Mouse (Mus musculus): ENCODE results near the gene Snph.

Snph gene

GRCm38 (mm10) chr2:151602106-151602505 lies 30.3 kb downstream of the Snph start:
- DNase-seq (ENCODE audit: low spot score), result no peak

DNA sequence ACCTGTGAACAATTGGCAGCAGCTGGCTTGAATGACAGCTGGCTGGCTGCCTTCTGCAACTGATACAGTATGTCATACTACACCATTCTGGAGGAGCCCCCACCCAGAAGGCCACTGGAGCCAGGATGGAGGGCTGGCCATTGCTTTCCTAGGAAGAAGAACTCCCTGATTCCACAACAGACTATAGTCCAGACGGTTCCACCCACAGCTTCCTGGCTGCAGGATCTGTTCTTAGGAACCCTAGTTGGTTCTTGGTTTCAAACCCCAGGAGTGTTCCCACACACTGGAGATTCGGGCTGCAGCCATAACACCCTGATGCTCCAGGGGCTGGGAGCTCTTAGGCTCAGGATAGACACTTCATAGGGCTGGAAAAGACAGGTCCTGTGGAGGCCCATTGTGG lies 34.3 kb downstream of the Snph start:
- DNase-seq (ENCODE audit: low spot score), result no peak

GRCm38 (mm10) chr2:151587306-151587705 lies 45.1 kb downstream of the Snph start:
- DNase-seq (ENCODE audit: low spot score), result no peak

GRCm38 (mm10) chr2:151586807-151587206 lies 45.6 kb downstream of the Snph start:
- DNase-seq (ENCODE audit: low spot score), result no peak

GRCm38 (mm10) chr2:151585934-151586333 lies 46.5 kb downstream of the Snph start:
- no peak for DNase-seq (ENCODE audit: low spot score)

DNA sequence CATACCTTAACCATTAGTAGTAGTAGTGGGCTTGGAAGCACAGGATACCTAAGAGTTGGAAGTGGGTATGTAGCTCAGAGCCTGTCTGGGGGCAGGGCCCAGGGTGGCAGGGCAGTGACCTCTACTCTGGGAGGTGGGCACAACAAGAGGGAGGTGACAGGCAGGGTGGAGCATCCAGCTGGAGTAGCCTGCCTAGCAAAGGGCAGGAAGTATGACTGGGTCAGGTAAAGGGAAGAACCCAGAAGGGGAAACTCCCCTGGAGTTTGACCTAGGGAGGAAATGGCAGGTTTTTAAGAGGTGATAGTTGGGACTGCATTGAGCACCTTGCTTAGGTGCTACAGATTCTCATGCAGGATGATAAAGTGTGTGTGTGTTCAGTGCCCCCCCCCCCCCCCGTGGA lies 51.4 kb downstream of the Snph start:
- no peak for DNase-seq (ENCODE audit: low spot score)

DNA sequence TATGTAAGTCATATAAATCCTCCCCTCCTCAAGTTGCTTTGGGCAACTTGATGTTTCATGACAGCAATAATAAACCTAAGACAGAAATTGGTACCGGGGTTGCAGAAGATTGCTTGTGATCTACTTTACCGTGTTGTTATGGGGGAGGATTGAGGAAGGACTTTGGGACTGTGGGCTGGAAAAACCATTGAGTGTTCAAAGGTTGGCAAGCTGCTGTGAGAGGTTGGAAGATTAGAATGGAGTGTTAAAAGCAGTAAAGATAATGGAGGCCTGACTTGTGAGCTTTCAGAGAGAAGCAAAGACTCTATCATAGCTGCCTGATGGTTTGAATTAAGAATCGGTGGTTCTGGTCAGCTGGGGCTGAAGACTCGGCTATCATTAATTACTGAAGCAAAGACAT lies 53.2 kb downstream of the Snph start:
- no peak for DNase-seq (ENCODE audit: low spot score)

DNA sequence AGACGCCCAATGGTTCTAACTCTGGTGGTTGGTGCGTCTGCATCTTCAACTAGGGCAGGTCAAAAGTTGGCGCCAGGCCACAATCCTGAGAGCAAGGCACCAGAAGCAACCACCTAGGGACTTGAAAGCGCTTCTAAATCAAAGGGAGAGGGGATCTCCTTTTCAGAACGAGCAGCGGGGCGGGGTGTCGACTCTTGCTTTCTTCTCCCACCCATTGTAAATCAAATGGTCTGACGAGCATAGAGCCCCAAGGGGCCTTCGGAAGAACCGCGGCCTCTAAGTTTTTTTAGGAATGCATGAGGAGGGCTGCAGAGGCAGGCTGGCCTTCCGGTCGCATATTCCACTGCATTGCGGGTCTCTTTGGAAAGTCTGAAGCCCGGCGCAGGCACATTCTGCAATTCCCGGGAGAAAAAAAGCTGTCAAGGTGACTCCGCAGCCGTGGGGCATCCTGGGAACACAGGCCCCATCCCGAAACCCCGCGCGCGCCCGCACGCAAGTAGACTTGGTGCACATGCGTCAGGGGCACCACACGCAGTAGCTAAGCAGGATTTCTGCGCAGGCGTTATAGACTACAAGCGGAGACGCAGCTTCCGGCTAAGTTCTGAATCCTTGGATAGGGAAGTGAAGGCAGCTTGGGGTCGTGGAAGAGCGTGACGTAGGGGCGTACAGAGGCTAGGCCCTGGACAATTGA lies 56.5 kb downstream of the Snph start:
- peak; percentile 76 for DNase-seq (ENCODE audit: low spot score)

DNA sequence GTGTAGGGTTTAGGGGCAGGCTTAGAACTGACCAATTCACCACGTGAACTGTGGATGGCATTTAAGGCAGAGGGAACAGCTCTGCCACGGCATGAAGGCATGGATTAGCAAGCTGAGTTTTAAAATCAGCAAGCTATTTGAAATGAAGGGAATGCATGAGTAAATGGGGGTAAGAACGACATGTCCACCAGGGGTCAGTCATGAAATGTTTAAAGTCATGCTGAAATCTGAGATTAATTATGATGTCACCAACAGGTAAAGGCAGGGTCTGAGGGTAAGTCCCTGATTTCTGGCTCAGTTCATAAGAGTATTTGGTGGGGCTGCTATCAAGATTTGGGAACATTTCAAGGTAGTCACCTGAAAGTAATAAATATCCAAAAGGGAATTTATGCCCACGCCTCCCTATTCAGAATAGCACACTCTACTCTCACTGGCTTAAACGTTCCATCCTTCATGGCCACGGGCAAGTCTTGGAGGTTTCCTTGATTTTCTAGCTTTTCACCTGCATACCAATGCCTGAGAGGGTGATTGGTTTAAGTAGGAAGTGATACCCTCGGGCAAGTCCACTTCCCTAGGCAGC lies 57.2 kb downstream of the Snph start:
- peak; percentile 18 for DNase-seq (ENCODE audit: low spot score)

- DNase-seq (ENCODE audit: low spot score), result no peak
These were observed 57.8 kb downstream of the Snph start for GRCm38 (mm10) chr2:151574607-151575006.

- no peak for DNase-seq (ENCODE audit: low spot score)
These were observed 58.7 kb downstream of the Snph start for GRCm38 (mm10) chr2:151573667-151574066.

DNA sequence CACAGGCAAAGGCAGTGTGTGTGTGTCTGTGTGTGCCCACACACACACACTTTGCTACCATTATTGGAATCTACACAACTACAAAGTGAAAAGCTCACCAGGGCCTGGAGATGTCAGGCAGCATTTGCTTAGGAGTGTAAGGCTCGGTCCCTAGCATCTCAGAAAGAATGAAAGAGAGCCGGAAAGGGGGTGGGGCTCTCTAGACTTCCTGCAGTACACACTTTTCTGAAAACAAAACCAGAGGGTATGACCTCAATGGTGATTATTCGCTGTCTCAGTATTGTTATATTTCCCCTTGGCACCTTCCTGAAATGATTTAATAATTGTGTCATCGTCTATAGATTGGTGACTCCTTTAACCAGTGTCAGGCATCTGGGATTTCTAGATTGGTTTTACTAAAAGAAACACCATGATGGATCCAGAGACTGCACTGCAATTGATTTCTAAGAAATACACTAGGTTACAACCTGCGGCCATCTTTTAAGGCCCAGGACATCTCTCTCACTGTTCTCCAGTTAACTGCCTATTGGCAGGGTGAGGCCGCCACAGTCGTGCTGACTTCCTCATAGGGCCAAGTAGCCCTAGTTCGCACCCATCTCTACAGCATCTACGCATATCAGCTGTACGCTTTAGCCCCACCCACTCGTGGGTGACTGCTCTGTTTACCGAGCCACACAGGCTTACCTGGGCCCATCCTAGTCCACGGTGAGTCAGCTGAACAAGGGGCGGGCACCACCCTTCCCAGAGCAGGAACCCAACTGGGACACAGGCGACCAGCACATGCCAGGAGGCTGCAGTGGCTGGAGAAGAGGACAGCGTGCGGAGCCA lies 60.3 kb downstream of the Snph start, which contains the start of gene Sdcbp2:
Gene Sdcbp2, plus strand, starts transcription at position 750 of the 828 bp plus-strand sequence.
- DNase-seq (ENCODE audit: low spot score), result no peak

DNA sequence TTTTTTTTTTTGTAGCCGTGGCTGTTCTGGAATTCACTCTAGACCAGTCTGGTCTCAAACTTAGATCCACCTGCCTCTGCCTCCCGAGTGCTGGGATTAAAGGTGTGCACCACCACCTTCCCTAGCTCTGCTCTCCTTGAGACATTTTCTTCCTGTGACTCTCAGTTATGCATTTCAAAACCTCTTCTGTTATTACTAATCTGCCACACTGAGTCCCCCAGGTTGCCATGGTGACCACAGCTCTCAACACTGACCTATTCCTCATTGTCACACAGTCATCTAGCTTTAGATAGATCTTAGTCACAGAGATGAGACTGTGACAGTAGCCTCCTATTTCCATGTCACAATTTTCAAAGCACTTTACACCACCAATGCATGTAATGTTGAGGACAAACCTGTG lies 62.9 kb downstream of the Snph start:
- DNase-seq (ENCODE audit: low spot score), result no peak

GRCm38 (mm10) chr2:151566856-151567255 lies 65.5 kb downstream of the Snph start:
- no peak for DNase-seq (ENCODE audit: low spot score)

GRCm38 (mm10) chr2:151564986-151565385 lies 67.4 kb downstream of the Snph start:
- DNase-seq (ENCODE audit: low spot score), result no peak

DNA sequence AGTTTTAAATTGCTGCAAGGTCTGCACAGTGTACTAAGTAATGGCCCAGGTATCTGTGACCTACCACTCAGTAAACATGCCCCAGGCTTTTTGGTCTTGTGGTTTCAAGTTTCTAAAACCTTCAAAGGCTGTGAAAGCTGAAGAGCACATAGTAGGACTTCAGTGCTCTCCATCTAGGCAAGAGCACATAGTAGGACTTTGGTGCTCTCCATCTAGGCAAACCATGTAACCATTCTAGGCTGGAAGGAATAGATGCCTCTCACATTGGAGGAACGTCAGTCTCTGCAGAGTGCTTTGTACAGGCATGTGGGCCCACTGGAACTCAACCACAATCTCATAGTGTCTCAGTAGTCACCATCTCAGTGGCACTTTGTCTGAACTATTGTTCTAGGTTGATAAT lies 68.4 kb downstream of the Snph start:
- DNase-seq (ENCODE audit: low spot score), result no peak

- DNase-seq (ENCODE audit: low spot score), result peak; percentile 15
These were observed 69.2 kb downstream of the Snph start for GRCm38 (mm10) chr2:151562930-151563921.

DNA sequence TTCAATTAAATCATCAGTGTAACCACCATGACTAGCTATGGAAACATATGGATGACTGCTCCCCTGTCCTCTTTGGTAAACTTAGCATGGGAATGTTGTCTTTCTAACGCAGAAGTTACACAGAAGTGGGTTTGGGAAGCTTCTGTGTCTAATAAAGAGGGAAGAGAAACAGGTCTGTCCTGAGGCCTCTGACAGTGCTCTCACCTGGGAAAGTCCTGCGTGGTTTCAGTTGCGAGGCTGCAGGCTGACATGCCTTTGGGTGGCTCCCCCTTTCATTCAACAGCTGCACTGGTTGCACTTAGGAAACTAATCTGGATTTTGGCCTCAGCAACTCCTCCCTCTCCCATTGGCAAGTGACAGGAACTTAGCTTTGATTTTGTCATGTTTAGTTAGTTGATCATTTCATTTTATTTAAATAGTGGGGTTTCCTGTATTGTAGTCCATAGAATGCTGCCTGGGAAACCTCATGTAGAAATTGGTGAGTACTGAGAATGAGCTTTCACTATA lies 82.7 kb downstream of the Snph start:
- no peak for DNase-seq (ENCODE audit: low spot score)

DNA sequence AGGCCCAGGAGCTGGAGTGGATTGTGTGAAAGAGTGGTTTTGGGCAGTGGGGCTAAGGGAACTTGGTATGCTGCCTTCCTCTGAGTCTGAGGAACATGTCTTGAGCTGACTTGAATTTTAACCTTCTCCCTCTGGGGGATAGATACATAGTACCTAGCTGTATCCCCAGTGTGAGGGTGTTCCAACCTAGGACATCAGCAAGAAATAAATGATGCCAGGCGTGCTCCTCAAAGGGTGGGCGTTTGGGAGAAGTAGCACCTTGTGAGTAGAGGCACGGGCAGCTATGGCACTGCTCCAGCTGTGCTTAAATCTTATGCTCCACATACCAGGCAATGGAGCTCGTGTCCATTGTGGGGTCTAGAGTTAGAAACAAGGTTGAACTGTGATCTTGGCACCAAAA lies 85.8 kb downstream of the Snph start:
- DNase-seq (ENCODE audit: low spot score), result no peak

GRCm38 (mm10) chr2:151544673-151545072 lies 87.7 kb downstream of the Snph start:
- no peak for DNase-seq (ENCODE audit: low spot score)

- DNase-seq (ENCODE audit: low spot score), result peak; percentile 53
These were observed 89.1 kb downstream of the Snph start for GRCm38 (mm10) chr2:151543063-151543895.
